Mouse (Mus musculus): Measurements from ENCODE around the gene Mettl21e. TPM values are rescaled to one million over a fixed set of nuclear protein-coding genes. Genes with fewer than 3 reads are reported as not detected.
A peak's percentile ranks its signal among the peaks of the same experiment; 100 is the strongest.
"Not testable (repeated sequence)": the region's sequence is repeated elsewhere in the genome, so short reads cannot be mapped to it uniquely, and the experiment has no call there.

The Mettl21e gene
- 0.06 TPM in 1 of 2 replicates, not detected in the other for polyA plus RNA-seq (2015; fragmentation: Nextera tagmentation; extraction: Ambion mirVana)

DNA sequence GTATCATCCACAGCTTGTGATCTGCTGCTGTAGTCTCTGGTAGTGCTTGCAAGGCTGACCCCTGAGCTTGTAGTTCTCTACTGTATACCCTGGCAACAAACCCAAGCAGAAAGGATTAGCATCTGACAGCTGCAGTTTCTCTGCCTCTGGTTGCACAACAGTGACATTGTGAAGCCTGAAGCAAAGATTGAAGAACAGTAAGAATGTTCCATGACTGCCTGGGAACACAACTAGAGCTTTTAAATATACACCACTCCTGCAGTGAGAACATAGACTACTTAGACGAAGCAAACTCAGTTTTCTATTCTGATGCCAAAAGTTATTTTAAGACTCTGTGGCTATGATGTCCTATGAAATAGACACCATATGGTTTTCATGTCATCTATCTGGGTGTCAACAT, at the start of gene Mettl21e:
Mettl21e (minus strand) TSS at position 86 of the 400 bp plus-strand sequence.
- Histone ChIP-seq H3K4me1 (peaks cover 10% of the 10 kb centered on the region), H3K4me2 (no peak within 1 kb of the TSS), H3K27ac (replicated peaks) (no peak within 1 kb of the TSS), H3K9me3 (no peaks in the 10 kb centered on the region), H3K27me3 (replicated peaks) (no peaks in the 10 kb centered on the region), H3K4me3 (no peak within 1 kb of the TSS), H3K36me3 (no peaks in the 10 kb centered on the region), H3K9ac (no peak within 1 kb of the TSS)
- ATAC-seq (ENCODE audit: extremely low read depth, insufficient number of reproducible peaks, low FRiP score, low TSS enrichment): no peak
- 42% methylated on average over 1 of the region's 1 CpGs for WGBS

DNA sequence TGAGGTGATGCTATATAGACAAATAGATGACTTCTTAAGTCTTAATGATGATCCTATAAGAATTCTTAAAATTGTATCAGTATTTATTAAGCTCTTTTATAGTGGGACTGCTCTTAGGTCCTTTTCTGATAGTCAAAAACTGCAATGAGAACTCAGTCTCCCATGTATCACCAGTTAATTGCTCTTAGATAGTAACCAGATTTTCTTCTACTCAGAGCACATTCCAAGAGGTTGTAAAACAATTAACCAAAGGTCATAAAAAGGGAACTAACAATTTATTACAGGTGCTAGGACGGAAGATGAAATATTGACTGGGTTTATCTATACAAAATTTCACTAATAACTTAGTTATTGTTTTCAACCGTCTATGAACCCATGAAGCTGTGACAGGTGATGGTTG, 21.7 kb upstream of the Mettl21e start:
- H3K36me3 ChIP-seq; H3K4me2 ChIP-seq; H3K27ac ChIP-seq (replicated peaks); ATAC-seq (ENCODE audit: extremely low read depth, insufficient number of reproducible peaks, low FRiP score, low TSS enrichment); H3K4me1 ChIP-seq; H3K4me3 ChIP-seq; H3K9ac ChIP-seq; H3K9me3 ChIP-seq; H3K27me3 ChIP-seq (replicated peaks): not testable (repeated sequence)
- 66% methylated on average over 2 of the region's 2 CpGs for WGBS

GRCm38 (mm10) chr1:44239969-44240368, 21.2 kb upstream of the Mettl21e start:
- no peak overlapping the region for H3K4me3 ChIP-seq
- no peak overlapping the region for H3K4me2 ChIP-seq
- H3K27ac ChIP-seq (replicated peaks): no peak overlapping the region
- no peaks in the 10 kb centered on the region for H3K9me3 ChIP-seq
- no peaks in the 10 kb centered on the region for H3K36me3 ChIP-seq
- H3K4me1 ChIP-seq: no peaks in the 10 kb centered on the region
- H3K27me3 ChIP-seq (replicated peaks): no peaks in the 10 kb centered on the region
- no peak for ATAC-seq (ENCODE audit: extremely low read depth, insufficient number of reproducible peaks, low FRiP score, low TSS enrichment)
- 78% methylated on average over 3 of the region's 3 CpGs for WGBS
- H3K9ac ChIP-seq: no peak overlapping the region

DNA sequence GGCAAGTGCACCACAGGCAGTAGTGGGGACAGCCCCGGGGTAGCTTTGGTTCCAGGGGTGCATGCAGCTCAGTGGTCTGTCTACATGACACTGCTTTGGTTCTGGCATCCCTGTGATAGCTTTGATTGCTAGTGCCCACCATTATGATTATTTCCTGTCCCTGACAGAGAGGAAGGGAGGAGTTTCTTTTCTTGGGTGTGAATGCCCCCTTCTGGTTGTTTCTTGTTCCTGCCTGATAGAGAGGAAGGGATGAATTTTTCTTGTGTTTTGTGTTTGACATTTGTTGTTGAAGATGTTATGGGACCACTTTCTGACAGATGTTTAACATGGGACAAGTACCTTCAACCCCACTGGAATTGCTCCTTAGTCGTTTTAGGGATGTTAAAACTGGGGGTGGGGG, 18.5 kb upstream of the Mettl21e start:
- no peak overlapping the region for H3K4me2 ChIP-seq
- no peak overlapping the region for H3K9ac ChIP-seq
- no peak overlapping the region for H3K4me3 ChIP-seq
- H3K36me3 ChIP-seq: no peaks in the 10 kb centered on the region
- 64% methylated on average over 2 of the region's 2 CpGs for WGBS
- ATAC-seq (ENCODE audit: extremely low read depth, insufficient number of reproducible peaks, low FRiP score, low TSS enrichment): no peak
- H3K27ac ChIP-seq (replicated peaks): no peak overlapping the region
- H3K4me1 ChIP-seq: no peaks in the 10 kb centered on the region
- H3K27me3 ChIP-seq (replicated peaks): no peaks in the 10 kb centered on the region
- no peaks in the 10 kb centered on the region for H3K9me3 ChIP-seq

DNA sequence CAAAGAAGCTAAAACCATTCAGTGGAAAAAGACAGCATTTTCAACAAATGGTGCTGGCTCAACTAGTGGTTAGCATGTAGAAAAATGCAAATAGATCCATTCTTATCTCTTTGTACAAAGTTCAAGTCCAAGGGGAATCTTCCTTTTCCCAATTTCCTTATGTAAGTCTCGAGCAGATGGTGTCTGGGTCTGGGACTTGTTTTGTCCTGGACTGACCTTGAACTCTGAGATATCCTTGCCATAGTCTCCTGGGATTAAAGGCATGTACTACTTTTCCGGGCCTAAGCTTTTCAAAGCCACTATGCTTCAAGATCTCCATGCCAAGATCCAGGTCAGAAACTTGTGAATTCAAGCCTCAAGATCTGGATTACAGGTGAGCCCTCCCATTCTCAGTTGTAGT, 16.6 kb upstream of the Mettl21e start:
- Histone ChIP-seq H3K9me3 (no peaks in the 10 kb centered on the region), H3K9ac (no peak overlapping the region), H3K36me3 (no peaks in the 10 kb centered on the region), H3K4me3 (no peak overlapping the region), H3K27ac (replicated peaks) (no peak overlapping the region), H3K4me1 (no peaks in the 10 kb centered on the region), H3K27me3 (replicated peaks) (no peaks in the 10 kb centered on the region), H3K4me2 (no peak overlapping the region)
- 64% methylated on average over 2 of the region's 2 CpGs for WGBS
- no peak for ATAC-seq (ENCODE audit: extremely low read depth, insufficient number of reproducible peaks, low FRiP score, low TSS enrichment)

GRCm38 (mm10) chr1:44234531-44234930, 15.8 kb upstream of the Mettl21e start:
- not testable (repeated sequence) for H3K4me3 ChIP-seq; H3K4me1 ChIP-seq; H3K4me2 ChIP-seq; ATAC-seq (ENCODE audit: extremely low read depth, insufficient number of reproducible peaks, low FRiP score, low TSS enrichment); H3K9ac ChIP-seq; H3K9me3 ChIP-seq; H3K27me3 ChIP-seq (replicated peaks); H3K27ac ChIP-seq (replicated peaks); H3K36me3 ChIP-seq
- 88% methylated on average over 2 of the region's 2 CpGs for WGBS

DNA sequence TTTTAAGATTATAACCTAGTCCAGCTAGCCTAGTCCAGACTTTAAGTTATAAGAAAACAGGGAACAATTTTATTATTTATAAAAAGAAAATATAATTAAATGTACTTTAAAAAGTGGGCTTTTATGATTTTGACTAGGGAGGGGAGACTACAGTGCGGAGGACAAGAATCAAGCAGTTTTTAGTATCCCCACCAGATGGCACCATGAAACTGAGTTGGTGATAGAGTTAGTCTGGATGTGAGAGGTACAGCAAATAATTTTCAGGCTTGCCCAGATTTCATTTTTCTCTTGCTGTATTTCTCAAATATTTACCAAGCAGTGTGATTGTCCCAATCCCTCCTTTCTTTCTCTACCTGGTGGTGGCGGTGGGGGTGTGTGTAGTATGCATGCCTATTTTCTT, 10.3 kb upstream of the Mettl21e start:
- ATAC-seq (ENCODE audit: extremely low read depth, insufficient number of reproducible peaks, low FRiP score, low TSS enrichment): no peak
- WGBS: 36% methylated on average over 2 of the region's 2 CpGs
- H3K4me2 ChIP-seq: no peak overlapping the region

DNA sequence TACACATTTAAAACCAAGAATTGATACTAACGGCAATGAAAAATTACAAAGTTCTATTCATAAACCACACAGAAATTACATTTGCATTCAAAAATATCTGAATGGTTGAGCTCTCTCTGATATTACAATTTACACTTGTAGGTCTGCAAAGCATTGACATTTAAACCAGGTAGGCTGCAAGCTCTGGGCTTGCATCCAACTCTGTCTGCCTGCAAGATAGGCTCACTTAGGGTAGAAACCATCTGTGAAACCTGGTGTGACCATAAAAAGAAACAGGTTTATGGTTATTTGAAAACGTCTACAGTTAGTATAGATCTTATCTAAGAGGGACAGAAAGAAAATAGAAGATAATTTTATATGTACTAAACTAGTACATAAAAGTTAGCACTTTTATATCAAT, 1.6 kb downstream of the Mettl21e start:
- no peaks in the 10 kb centered on the region for H3K36me3 ChIP-seq
- H3K27ac ChIP-seq (replicated peaks): no peak overlapping the region
- H3K9me3 ChIP-seq: no peaks in the 10 kb centered on the region
- H3K4me3 ChIP-seq: no peak overlapping the region
- ATAC-seq (ENCODE audit: extremely low read depth, insufficient number of reproducible peaks, low FRiP score, low TSS enrichment): no peak
- no peaks in the 10 kb centered on the region for H3K27me3 ChIP-seq (replicated peaks)
- H3K4me2 ChIP-seq: no peak overlapping the region
- peaks cover 10% of the 10 kb centered on the region for H3K4me1 ChIP-seq
- 39% methylated on average over 2 of the region's 2 CpGs for WGBS
- H3K9ac ChIP-seq: no peak overlapping the region

More for the DNA sequence above, 10.3 kb upstream of the Mettl21e start:
- Histone ChIP-seq H3K4me3 (no peak overlapping the region), H3K4me1 (no peaks in the 10 kb centered on the region), H3K27me3 (replicated peaks) (no peaks in the 10 kb centered on the region), H3K9ac (no peak overlapping the region), H3K9me3 (0 out of 2 replicates have a peak, but pooled peaks cover 6% of the 10 kb centered on the region), H3K36me3 (no peaks in the 10 kb centered on the region), H3K27ac (replicated peaks) (no peak overlapping the region)

DNA sequence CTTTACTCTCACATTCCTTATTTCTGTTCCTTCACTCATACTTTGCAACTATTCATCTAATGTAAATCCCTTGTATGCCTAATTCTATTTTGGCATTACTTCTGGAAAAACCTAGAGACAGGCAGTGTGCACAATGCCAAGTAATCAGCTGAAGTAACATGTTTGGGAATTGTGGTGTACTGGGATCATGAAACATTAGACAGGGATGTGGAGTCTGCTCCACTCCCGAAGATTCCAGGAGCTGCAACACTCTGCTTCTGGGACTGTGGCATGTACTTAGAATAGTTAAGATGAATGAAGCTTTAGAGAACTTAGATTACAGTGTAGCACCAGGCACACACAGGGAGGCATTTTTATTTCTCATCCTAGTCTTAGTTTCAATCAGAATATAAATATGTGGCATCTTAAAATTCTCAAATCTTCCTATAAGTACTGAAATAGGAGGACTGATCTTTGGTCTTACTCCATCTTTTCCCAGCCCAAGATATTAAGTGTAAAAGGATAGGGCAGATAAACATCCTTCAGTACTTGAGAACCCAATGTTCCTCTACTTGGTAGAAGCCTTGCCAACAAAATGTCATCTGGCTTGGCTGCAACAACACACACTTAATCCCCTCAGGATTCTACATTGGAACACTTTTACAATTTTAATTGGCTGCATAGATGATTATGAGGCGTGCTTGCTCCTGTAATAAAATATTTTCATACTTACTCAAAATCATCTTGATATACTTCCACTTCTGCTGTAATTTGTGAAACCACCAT, 2.2 kb downstream of the Mettl21e start:
- Histone ChIP-seq H3K27ac (replicated peaks) (peak overlapping the region; percentile 43), H3K4me1 (peaks cover 10% of the 10 kb centered on the region), H3K27me3 (replicated peaks) (no peaks in the 10 kb centered on the region), H3K4me3 (no peak overlapping the region), H3K9me3 (no peaks in the 10 kb centered on the region), H3K4me2 (no peak overlapping the region), H3K36me3 (no peaks in the 10 kb centered on the region), H3K9ac (no peak overlapping the region)
- no peak for ATAC-seq (ENCODE audit: extremely low read depth, insufficient number of reproducible peaks, low FRiP score, low TSS enrichment)
- WGBS: 41% methylated on average over 2 of the region's 2 CpGs

DNA sequence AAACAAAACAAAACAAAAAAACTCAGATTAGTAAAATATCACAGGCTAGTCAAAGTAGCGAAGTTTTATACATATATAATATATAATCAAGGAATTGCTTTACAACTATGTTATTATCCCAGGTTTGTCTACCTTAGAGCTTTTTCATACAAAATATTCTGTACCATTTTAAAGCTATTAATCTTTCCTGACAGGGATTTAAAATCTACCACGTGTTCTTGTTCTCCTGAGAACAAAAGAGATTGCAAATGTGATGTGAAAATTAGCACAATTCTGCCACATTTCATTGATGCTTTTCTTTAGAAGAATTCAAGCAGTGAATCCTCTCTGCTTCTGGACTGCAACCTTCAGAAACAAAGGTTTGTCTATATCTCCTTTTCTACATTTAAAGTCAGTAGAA, 4.3 kb downstream of the Mettl21e start:
- H3K4me2 ChIP-seq: no peak overlapping the region

GRCm38 (mm10) chr1:44202876-44203275, 15.9 kb downstream of the Mettl21e start:
- Histone ChIP-seq H3K36me3 (no peaks in the 10 kb centered on the region), H3K27ac (replicated peaks) (no peak overlapping the region), H3K9me3 (no peaks in the 10 kb centered on the region), H3K4me1 (0 out of 2 replicates have a peak, but pooled peaks cover 5% of the 10 kb centered on the region), H3K4me3 (no peak overlapping the region), H3K9ac (no peak overlapping the region), H3K27me3 (replicated peaks) (0 out of 2 replicates have a peak, but pooled peaks cover 7% of the 10 kb centered on the region), H3K4me2 (no peak overlapping the region)
- no peak for ATAC-seq (ENCODE audit: extremely low read depth, insufficient number of reproducible peaks, low FRiP score, low TSS enrichment)
- 82% methylated on average over 15 of the region's 15 CpGs for WGBS

More for the DNA sequence above, 4.3 kb downstream of the Mettl21e start:
- Histone ChIP-seq H3K36me3 (no peaks in the 10 kb centered on the region), H3K9me3 (no peaks in the 10 kb centered on the region), H3K4me3 (no peak overlapping the region), H3K27ac (replicated peaks) (no peak overlapping the region), H3K9ac (no peak overlapping the region), H3K27me3 (replicated peaks) (no peaks in the 10 kb centered on the region), H3K4me1 (peaks cover 10% of the 10 kb centered on the region)
- 53% methylated on average over 2 of the region's 2 CpGs for WGBS
- ATAC-seq (ENCODE audit: extremely low read depth, insufficient number of reproducible peaks, low FRiP score, low TSS enrichment): no peak
